Mouse (Mus musculus): ENCODE data around the gene Klc1. TPM values are rescaled to one million over a fixed set of nuclear protein-coding genes. Genes with fewer than 3 reads are reported as not detected.

The Klc1 gene
- polyA plus RNA-seq, 1 experiment from 2014 or later = 391 TPM

- ATAC-seq (peak; percentile 52), DNase-seq (ENCODE audit: low spot score) (peak; percentile 46)
- peak overlapping the region; percentile 89 for H3K4me2 ChIP-seq (ENCODE audit: low read length)
- peaks cover 16% of the 10 kb centered on the region for H3K4me1 ChIP-seq (ENCODE audit: control insufficient read depth, insufficient read depth, low read length)
- H3K9ac ChIP-seq (ENCODE audit: low read length) = peak overlapping the region; percentile 98
- 1% methylated on average over 35 of the region's 35 CpGs for WGBS
- H3K36me3 ChIP-seq (ENCODE audit: control insufficient read depth, insufficient read depth, low read length) = peaks cover 12% of the 10 kb centered on the region; the same call in 1 of the 2 replicates
- peak overlapping the region; percentile 86 for H3K4me3 ChIP-seq (ENCODE audit: low read depth, low read length)
- peak overlapping the region; percentile 92 for H3K27ac ChIP-seq (ENCODE audit: low read depth, low read length)
- H3K27me3 ChIP-seq (replicated peaks; ENCODE audit: control insufficient read depth, insufficient read depth, low read length) = no peaks in the 10 kb centered on the region
- H3K9me3 ChIP-seq (replicated peaks; ENCODE audit: control insufficient read depth, low read length) = no peaks in the 10 kb centered on the region
Measured at GRCm38 (mm10) chr12:111759176-111760061, 770 bp downstream of the Klc1 start.

- ATAC-seq (no peak), DNase-seq (ENCODE audit: low spot score) (no peak)
- 73% methylated on average over 7 of the region's 7 CpGs for WGBS
- Histone ChIP-seq H3K9me3 (replicated peaks; ENCODE audit: control insufficient read depth, low read length) (no peaks in the 10 kb centered on the region), H3K27ac (ENCODE audit: low read depth, low read length) (no peak overlapping the region), H3K36me3 (ENCODE audit: control insufficient read depth, insufficient read depth, low read length) (peaks cover 12% of the 10 kb centered on the region; the same call in 1 of the 2 replicates), H3K4me1 (ENCODE audit: control insufficient read depth, insufficient read depth, low read length) (peaks cover 16% of the 10 kb centered on the region), H3K4me3 (ENCODE audit: low read depth, low read length) (peak overlapping the region; percentile 86), H3K4me2 (ENCODE audit: low read length) (peak overlapping the region; percentile 89), H3K27me3 (replicated peaks; ENCODE audit: control insufficient read depth, insufficient read depth, low read length) (no peaks in the 10 kb centered on the region), H3K9ac (ENCODE audit: low read length) (peak overlapping the region; percentile 98)
Measured at GRCm38 (mm10) chr12:111760306-111760908, 1.8 kb downstream of the Klc1 start.

GRCm38 (mm10) chr12:111762620-111763280, 4.1 kb downstream of the Klc1 start:
- Histone ChIP-seq H3K9ac (ENCODE audit: low read length) (no peak overlapping the region), H3K27ac (ENCODE audit: low read depth, low read length) (no peak overlapping the region), H3K4me1 (ENCODE audit: control insufficient read depth, insufficient read depth, low read length) (peaks cover 29% of the 10 kb centered on the region), H3K4me2 (ENCODE audit: low read length) (no peak overlapping the region), H3K27me3 (replicated peaks; ENCODE audit: control insufficient read depth, insufficient read depth, low read length) (no peaks in the 10 kb centered on the region), H3K9me3 (replicated peaks; ENCODE audit: control insufficient read depth, low read length) (no peaks in the 10 kb centered on the region), H3K4me3 (ENCODE audit: low read depth, low read length) (no peak overlapping the region), H3K36me3 (ENCODE audit: control insufficient read depth, insufficient read depth, low read length) (peaks cover 12% of the 10 kb centered on the region; the same call in 1 of the 2 replicates)
- no peak for DNase-seq (ENCODE audit: low spot score)
- ATAC-seq = no peak
- WGBS = 94% methylated on average over 13 of the region's 13 CpGs

- H3K27ac ChIP-seq (ENCODE audit: low read depth, low read length) = no peak overlapping the region
- H3K9me3 ChIP-seq (replicated peaks; ENCODE audit: control insufficient read depth, low read length) = no peaks in the 10 kb centered on the region
- H3K27me3 ChIP-seq (replicated peaks; ENCODE audit: control insufficient read depth, insufficient read depth, low read length) = no peaks in the 10 kb centered on the region
- 27% methylated on average over 16 of the region's 16 CpGs for WGBS
- H3K4me1 ChIP-seq (ENCODE audit: control insufficient read depth, insufficient read depth, low read length) = peaks cover 21% of the 10 kb centered on the region
- ATAC-seq (no peak), DNase-seq (ENCODE audit: low spot score) (peak; percentile 15)
- no peak overlapping the region for H3K4me3 ChIP-seq (ENCODE audit: low read depth, low read length)
- H3K4me2 ChIP-seq (ENCODE audit: low read length) = peak overlapping the region; percentile 1; the same call in 1 of the 2 replicates
- peaks cover 12% of the 10 kb centered on the region; the same call in 1 of the 2 replicates for H3K36me3 ChIP-seq (ENCODE audit: control insufficient read depth, insufficient read depth, low read length)
- 0 out of 2 replicates have a peak overlapping the region, but pooled peaks have one; percentile 13 for H3K9ac ChIP-seq (ENCODE audit: low read length)
Measured at GRCm38 (mm10) chr12:111766313-111767236, 7.9 kb downstream of the Klc1 start.

- peaks cover 21% of the 10 kb centered on the region for H3K4me1 ChIP-seq (ENCODE audit: control insufficient read depth, insufficient read depth, low read length)
Measured at GRCm38 (mm10) chr12:111768322-111768928, 9.8 kb downstream of the Klc1 start.

GRCm38 (mm10) chr12:111769306-111769705, 10.7 kb downstream of the Klc1 start:
- no peak overlapping the region for H3K9ac ChIP-seq (ENCODE audit: low read length)
- 24% methylated on average over 10 of the region's 10 CpGs for WGBS
- ATAC-seq (peak; percentile 80), DNase-seq (ENCODE audit: low spot score) (peak; percentile 88)
- no peaks in the 10 kb centered on the region for H3K27me3 ChIP-seq (replicated peaks; ENCODE audit: control insufficient read depth, insufficient read depth, low read length)
- peaks cover 24% of the 10 kb centered on the region for H3K36me3 ChIP-seq (ENCODE audit: control insufficient read depth, insufficient read depth, low read length)
- no peak overlapping the region for H3K4me2 ChIP-seq (ENCODE audit: low read length)
- no peak overlapping the region for H3K4me3 ChIP-seq (ENCODE audit: low read depth, low read length)
- peaks cover 21% of the 10 kb centered on the region for H3K4me1 ChIP-seq (ENCODE audit: control insufficient read depth, insufficient read depth, low read length)
- H3K27ac ChIP-seq (ENCODE audit: low read depth, low read length) = peak overlapping the region; percentile 76
- H3K9me3 ChIP-seq (replicated peaks; ENCODE audit: control insufficient read depth, low read length) = no peaks in the 10 kb centered on the region

More at GRCm38 (mm10) chr12:111768322-111768928, 9.8 kb downstream of the Klc1 start:
- Histone ChIP-seq H3K4me3 (ENCODE audit: low read depth, low read length) (no peak overlapping the region), H3K4me2 (ENCODE audit: low read length) (no peak overlapping the region), H3K36me3 (ENCODE audit: control insufficient read depth, insufficient read depth, low read length) (peaks cover 16% of the 10 kb centered on the region), H3K27me3 (replicated peaks; ENCODE audit: control insufficient read depth, insufficient read depth, low read length) (no peaks in the 10 kb centered on the region), H3K27ac (ENCODE audit: low read depth, low read length) (no peak overlapping the region), H3K9ac (ENCODE audit: low read length) (no peak overlapping the region), H3K9me3 (replicated peaks; ENCODE audit: control insufficient read depth, low read length) (no peaks in the 10 kb centered on the region)
- no peak for ATAC-seq
- WGBS = 93% methylated on average over 10 of the region's 10 CpGs
- DNase-seq (ENCODE audit: low spot score) = no peak

- Histone ChIP-seq H3K9me3 (replicated peaks; ENCODE audit: control insufficient read depth, low read length) (no peaks in the 10 kb centered on the region), H3K27me3 (replicated peaks; ENCODE audit: control insufficient read depth, insufficient read depth, low read length) (no peaks in the 10 kb centered on the region), H3K4me3 (ENCODE audit: low read depth, low read length) (no peak overlapping the region), H3K36me3 (ENCODE audit: control insufficient read depth, insufficient read depth, low read length) (peaks cover 31% of the 10 kb centered on the region), H3K27ac (ENCODE audit: low read depth, low read length) (peak overlapping the region; percentile 76), H3K4me1 (ENCODE audit: control insufficient read depth, insufficient read depth, low read length) (peaks cover 21% of the 10 kb centered on the region), H3K4me2 (ENCODE audit: low read length) (no peak overlapping the region), H3K9ac (ENCODE audit: low read length) (peak overlapping the region; percentile 13; the same call in 1 of the 2 replicates)
- WGBS = 67% methylated on average over 8 of the region's 9 CpGs
- 0 out of 2 replicates have a peak, but pooled peaks have one; percentile 18 for ATAC-seq
- peak; percentile 13 for DNase-seq (ENCODE audit: low spot score)
Measured at GRCm38 (mm10) chr12:111769816-111770577, 11.3 kb downstream of the Klc1 start.

Data from forebrain, embryonic 14.5 days (tissue).